Mouse (Mus musculus) midbrain, postnatal 0 days (tissue): ENCODE data around the gene Nup62. TPM values are rescaled to one million over a fixed set of nuclear protein-coding genes. Genes with fewer than 3 reads are reported as not detected.
A peak's percentile ranks its signal among the peaks of the same experiment; 100 is the strongest.

ENCODE experiments used
- ATAC-seq: fragments of 200-750 bp; cut with Nextera tagmentation; 2 replicates; pipeline ENCODE4 v1.8.0; 2017; ENCODE audit warnings: moderate number of reproducible peaks, mild to moderate bottlenecking, moderate TSS enrichment, moderate library complexity; ENCODE audit not compliant: low FRiP score
- DNase-seq: peaks from one replicate; pipeline ENCODE4 v3.0.0-alpha.2; 2015; ENCODE audit warnings: low spot score
- H3K27ac ChIP-seq: fragments of 300-500 bp; sonication (generic); 2 replicates; pipeline ENCODE4 v1.5.1; 2014; ENCODE audit warnings: low read depth, mild to moderate bottlenecking, low read length, mixed read lengths
- H3K27me3 ChIP-seq: fragments of 300-500 bp; sonication (generic); 2 replicates; pipeline ENCODE4 v1.6.1; 2014; ENCODE audit warnings: low read length, control low read depth, mixed read lengths; ENCODE audit not compliant: insufficient read depth
- H3K36me3 ChIP-seq: fragments of 300-500 bp; sonication (generic); 2 replicates; pipeline ENCODE4 v1.6.1; 2014; ENCODE audit warnings: low read length, control low read depth, mixed read lengths; ENCODE audit not compliant: insufficient read depth
- H3K4me1 ChIP-seq: fragments of 300-500 bp; sonication (generic); 2 replicates; pipeline ENCODE4 v1.6.1; 2014; ENCODE audit warnings: mild to moderate bottlenecking, control low read depth, antibody characterized with exemption, low read length, mixed read lengths; ENCODE audit not compliant: insufficient read depth
- H3K4me2 ChIP-seq: fragments of 300-500 bp; sonication (generic); 2 replicates; pipeline ENCODE4 v1.6.1; 2014; ENCODE audit warnings: low read depth, mild to moderate bottlenecking, low read length, mixed read lengths; ENCODE audit not compliant: poor library complexity, severe bottlenecking
- H3K4me3 ChIP-seq: fragments of 300-500 bp; sonication (generic); 2 replicates; pipeline ENCODE4 v1.5.1; 2014; ENCODE audit warnings: low read depth, mild to moderate bottlenecking, low read length, moderate library complexity
- H3K9ac ChIP-seq: fragments of 300-500 bp; sonication (generic); replicated peaks from 2 replicates; pipeline ENCODE4 v1.6.1; 2014; ENCODE audit warnings: mild to moderate bottlenecking, low read length, moderate library complexity, mixed read lengths; ENCODE audit not compliant: poor library complexity, severe bottlenecking
- H3K9me3 ChIP-seq: fragments of 300-500 bp; sonication (generic); 2 replicates; pipeline ENCODE4 v1.6.1; 2016; ENCODE audit warnings: low read length, control low read depth
- CTCF ChIP-seq: IDR thresholded peaks from 2 replicates; pipeline ENCODE4 v1.5.1; 2016; ENCODE audit warnings: antibody characterized with exemption, mild to moderate bottlenecking
- WGBS: fragments of 180-500 bp; shearing (Covaris S2); extraction: QIAGEN DNeasy Blood & Tissue Kit; methylation state at CpG from one replicate; pipeline ENCODE4 v1.1.7; 2014; 5-methylcytosine and 5-hydroxymethylcytosine counted together
- polyA plus RNA-seq: library from polyadenylated mRNA; unstranded; fragments of >200 nt; fragmentation: Nextera tagmentation; extraction: Ambion mirVana; gene quantifications from 2 replicates; pipeline ENCODE4 v1.2.1, GENCODE M21; 2015
- total RNA-seq: library from RNA; depleted of rRNA; stranded (reverse); fragments of >200 nt; gene quantifications from 2 replicates; pipeline ENCODE4 v1.2.3, GENCODE M21; 2014

Nup62 gene
- total and polyA plus RNA-seq, 2 experiments from 2014 or later, result 46.9 to 65.9 TPM

- Histone ChIP-seq H3K4me3 (peak overlapping the region; percentile 30), H3K27ac (peak overlapping the region; percentile 9; the same call in 1 of the 2 replicates), H3K9me3 (no peaks in the 10 kb centered on the region), H3K9ac (peak overlapping the region; percentile 54), H3K36me3 (peaks cover 41% of the 10 kb centered on the region), H3K4me1 (0 out of 2 replicates have a peak, but pooled peaks cover 3% of the 10 kb centered on the region), H3K4me2 (peak overlapping the region; percentile 54), H3K27me3 (0 out of 2 replicates have a peak, but pooled peaks cover 3% of the 10 kb centered on the region)
- ATAC-seq, result peak; percentile 53
- peak; percentile 71 for DNase-seq
- 3% methylated on average over 58 of the region's 58 CpGs for WGBS
- TF ChIP-seq CTCF, result 0 out of 2 replicates have a peak, but pooled peaks have one; percentile 8
These were observed 23.8 kb downstream of the Nup62 start for GRCm38 (mm10) chr7:44839491-44840191.

GRCm38 (mm10) chr7:44840426-44840825 lies 24.5 kb downstream of the Nup62 start:
- Histone ChIP-seq H3K27me3 (0 out of 2 replicates have a peak, but pooled peaks cover 3% of the 10 kb centered on the region), H3K4me2 (peak overlapping the region; percentile 54), H3K27ac (no peak overlapping the region)

GRCm38 (mm10) chr7:44841825-44842463 lies 26.1 kb downstream of the Nup62 start:
- Histone ChIP-seq H3K9ac (no peak overlapping the region), H3K4me1 (0 out of 2 replicates have a peak, but pooled peaks cover 3% of the 10 kb centered on the region), H3K27ac (no peak overlapping the region), H3K9me3 (no peaks in the 10 kb centered on the region), H3K27me3 (0 out of 2 replicates have a peak, but pooled peaks cover 3% of the 10 kb centered on the region), H3K4me2 (no peak overlapping the region), H3K36me3 (peaks cover 64% of the 10 kb centered on the region), H3K4me3 (no peak overlapping the region)
- ATAC-seq (no peak), DNase-seq (no peak)
- TF ChIP-seq CTCF, result no peak
- WGBS, result 92% methylated on average over 8 of the region's 8 CpGs

More at GRCm38 (mm10) chr7:44840426-44840825, 24.5 kb downstream of the Nup62 start:
- DNase-seq, result no peak
- TF ChIP-seq CTCF, result no peak
- H3K9me3 ChIP-seq, result no peaks in the 10 kb centered on the region
- 0 out of 2 replicates have a peak, but pooled peaks cover 3% of the 10 kb centered on the region for H3K4me1 ChIP-seq
- H3K9ac ChIP-seq, result no peak overlapping the region
- 62% methylated on average over 14 of the region's 14 CpGs for WGBS
- no peak overlapping the region for H3K4me3 ChIP-seq
- no peak for ATAC-seq
- peaks cover 49% of the 10 kb centered on the region for H3K36me3 ChIP-seq

- Histone ChIP-seq H3K9ac (no peak overlapping the region), H3K27ac (no peak overlapping the region), H3K27me3 (0 out of 2 replicates have a peak, but pooled peaks cover 3% of the 10 kb centered on the region), H3K9me3 (no peaks in the 10 kb centered on the region), H3K4me1 (peaks cover 8% of the 10 kb centered on the region; the same call in 1 of the 2 replicates), H3K36me3 (peaks cover 64% of the 10 kb centered on the region), H3K4me2 (no peak overlapping the region), H3K4me3 (no peak overlapping the region)
- 94% methylated on average over 10 of the region's 10 CpGs for WGBS
- DNase-seq (no peak), ATAC-seq (no peak)
- no peak for TF ChIP-seq CTCF
These were observed 29.1 kb downstream of the Nup62 start for GRCm38 (mm10) chr7:44845006-44845405.

- H3K9me3 ChIP-seq, result no peaks in the 10 kb centered on the region
- ATAC-seq, result no peak
- H3K27ac ChIP-seq, result no peak overlapping the region
- no peak for TF ChIP-seq CTCF
- no peak overlapping the region for H3K4me3 ChIP-seq
- 92% methylated on average over 7 of the region's 7 CpGs for WGBS
- no peak for DNase-seq
- H3K9ac ChIP-seq, result no peak overlapping the region
- H3K4me1 ChIP-seq, result peaks cover 13% of the 10 kb centered on the region; the same call in 1 of the 2 replicates
- no peaks in the 10 kb centered on the region for H3K27me3 ChIP-seq
- H3K36me3 ChIP-seq, result peaks cover 51% of the 10 kb centered on the region
- H3K4me2 ChIP-seq, result no peak overlapping the region
These were observed 30.9 kb downstream of the Nup62 start for GRCm38 (mm10) chr7:44846804-44847203.
